Mouse (Mus musculus): ENCODE results near the gene Fam50b.

Fam50b gene

DNA sequence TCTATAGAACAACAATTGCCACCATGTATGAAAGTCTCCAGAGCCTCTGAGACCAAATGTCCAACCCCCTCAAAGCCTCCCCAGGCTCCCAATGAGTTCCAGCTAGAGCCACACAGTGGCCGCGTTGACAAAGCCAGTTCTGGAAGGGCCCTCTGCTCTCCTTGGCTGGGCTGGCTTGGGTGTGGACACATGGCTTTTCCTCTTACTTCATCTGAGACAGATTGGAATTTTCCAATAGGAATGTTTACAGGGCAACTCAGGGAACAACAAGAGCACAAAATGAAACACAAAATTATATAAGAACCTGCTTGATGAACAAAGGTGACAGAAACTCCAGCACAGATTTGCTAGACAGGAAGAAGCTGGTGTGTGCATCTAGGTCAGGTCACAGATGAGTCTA is 59.8 kb downstream of the Fam50b start:
- DNase-seq (ENCODE audit: low spot score) = no peak
